Mouse (Mus musculus): ENCODE data around the gene Dab1.

DNA sequence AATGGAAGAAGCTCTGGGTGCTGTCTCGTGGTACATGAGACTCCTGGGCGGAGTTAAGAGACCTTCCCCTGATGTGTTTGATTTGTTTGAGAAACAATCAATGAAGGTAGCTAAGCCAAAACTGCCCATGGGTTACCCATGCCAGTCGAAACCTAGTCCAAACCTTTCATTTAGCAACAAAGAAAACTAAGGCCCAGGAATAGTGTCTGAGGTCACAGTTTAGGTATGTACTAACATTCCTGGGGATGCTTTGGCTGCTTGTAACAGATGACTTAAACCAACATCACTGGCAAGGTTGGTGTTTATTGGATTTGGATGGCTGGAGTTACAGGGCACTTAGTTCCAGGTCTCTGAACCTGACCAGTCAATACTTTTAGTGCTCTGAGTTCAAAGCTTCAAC is 610.1 kb downstream of the Dab1 start:
- no peak for TF ChIP-seq CEBPB (IDR thresholded peaks at IDR 0.05; ENCODE audit: low read depth)
- TF ChIP-seq MYOD1 (IDR thresholded peaks at IDR 0.05; ENCODE audit: control insufficient read depth, insufficient read length, low read depth), result no peak
